Mouse (Mus musculus): ENCODE measurements around the gene Atl2.
A peak's percentile ranks its signal among the peaks of the same experiment; 100 is the strongest.

Atl2 gene

GRCm38 (mm10) chr17:79895911-79896423 lies at the start of gene Atl2:
Gene Atl2 (minus strand): TSS chr17:79896123.
- DNase-seq (ENCODE audit: low read depth, low spot score): peak; percentile 90

GRCm38 (mm10) chr17:79944851-79945250 lies 48.9 kb upstream of the Atl2 start:
- DNase-seq (ENCODE audit: low read depth, low spot score): no peak

DNA sequence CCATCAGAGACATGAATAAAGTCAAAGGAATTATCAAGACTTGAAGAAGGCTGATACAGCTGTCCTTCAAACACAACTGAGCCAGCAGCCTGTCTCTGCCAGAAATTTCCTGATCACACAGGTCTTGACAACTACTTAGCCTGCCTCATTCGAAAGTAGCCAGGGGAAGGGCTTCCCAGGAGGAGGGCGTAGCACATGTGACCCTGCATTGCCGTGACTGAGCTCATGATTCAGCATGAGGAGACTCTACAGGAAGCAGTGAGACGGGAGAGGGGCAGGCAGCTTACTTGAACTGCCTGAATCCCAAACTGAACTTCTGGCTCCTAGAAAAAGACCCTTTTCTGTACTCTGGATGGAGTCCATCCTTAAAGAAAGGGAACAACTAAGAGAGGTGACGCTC lies 46.5 kb upstream of the Atl2 start:
- DNase-seq (ENCODE audit: low read depth, low spot score): no peak

DNA sequence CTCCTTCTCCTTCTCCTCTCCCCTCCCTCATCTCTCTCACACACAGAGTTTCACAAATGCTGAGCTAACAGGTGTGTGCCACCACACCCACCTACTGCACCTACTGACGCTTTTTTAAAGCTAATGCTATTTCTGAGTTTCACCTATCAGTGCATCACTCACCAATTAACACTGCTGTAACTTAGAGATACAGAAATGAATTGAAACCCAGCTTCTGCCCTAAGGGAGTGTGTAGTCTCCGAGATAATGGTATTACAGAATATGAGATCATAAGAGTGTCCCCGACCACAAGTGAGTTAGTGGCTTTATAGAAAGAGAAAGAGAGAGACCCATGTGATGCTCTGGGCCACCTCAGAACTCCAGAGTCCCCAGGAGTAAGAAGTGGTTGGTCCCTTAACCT lies 43.2 kb upstream of the Atl2 start:
- no peak for DNase-seq (ENCODE audit: low read depth, low spot score)

DNA sequence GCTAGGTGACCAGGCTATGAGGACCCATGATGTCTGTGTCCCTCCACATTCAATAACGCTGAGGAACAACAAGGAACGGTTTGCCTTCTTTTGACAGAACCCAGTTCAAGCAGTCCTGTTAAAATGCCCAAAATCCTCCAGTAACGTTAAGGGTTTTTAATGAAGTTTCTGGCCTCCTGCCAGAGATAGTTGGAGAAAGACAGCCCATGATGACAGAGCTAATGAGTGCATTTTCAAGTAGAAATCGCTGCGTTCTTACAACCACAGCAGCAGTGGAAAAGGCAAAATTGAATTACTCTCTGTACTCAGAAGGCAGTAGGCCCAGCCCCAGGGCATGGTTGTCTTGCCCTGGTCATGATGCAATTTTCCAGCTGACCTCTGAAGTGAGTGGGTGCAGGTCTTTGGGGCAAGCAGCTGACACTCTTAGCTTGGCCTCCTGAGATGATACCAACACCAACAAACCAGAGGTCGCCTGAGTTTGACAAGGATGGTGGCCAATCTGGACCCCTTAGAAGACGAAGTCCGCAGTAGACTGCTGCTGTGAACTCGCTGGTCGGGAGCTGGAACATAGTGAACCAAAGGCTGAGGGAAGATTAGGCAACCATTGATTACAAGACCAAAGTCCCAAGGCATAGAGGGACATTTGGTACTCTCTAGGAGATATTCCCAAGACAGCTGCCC lies 42.1 kb upstream of the Atl2 start:
- no peak for DNase-seq (ENCODE audit: low read depth, low spot score)

- DNase-seq (ENCODE audit: low read depth, low spot score): no peak
Observed at GRCm38 (mm10) chr17:79934370-79934769, 38.4 kb upstream of the Atl2 start.

GRCm38 (mm10) chr17:79932676-79933278 lies 36.9 kb upstream of the Atl2 start:
- DNase-seq (ENCODE audit: low read depth, low spot score): no peak

DNA sequence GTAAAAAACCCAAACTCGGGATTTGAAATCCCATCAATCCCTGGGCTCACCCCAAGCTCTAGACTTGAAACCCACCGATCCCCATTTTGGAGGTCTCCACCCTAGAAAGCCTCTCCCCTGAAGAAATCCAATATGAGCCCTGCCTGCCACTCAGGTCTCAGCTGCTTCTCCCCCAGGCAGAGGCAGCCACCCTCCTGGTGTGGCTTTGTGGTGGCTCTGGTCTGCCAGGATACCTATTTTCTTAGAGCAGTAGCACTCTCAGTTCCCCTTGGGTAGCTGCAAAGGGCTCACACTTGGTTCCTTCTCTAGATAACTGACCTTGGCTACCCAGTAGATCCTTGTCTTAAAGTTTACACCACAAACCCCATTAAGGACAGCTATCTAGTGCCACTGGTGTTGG lies 31.2 kb upstream of the Atl2 start:
- no peak for DNase-seq (ENCODE audit: low read depth, low spot score)

GRCm38 (mm10) chr17:79926486-79926885 lies 30.6 kb upstream of the Atl2 start:
- DNase-seq (ENCODE audit: low read depth, low spot score): no peak

DNA sequence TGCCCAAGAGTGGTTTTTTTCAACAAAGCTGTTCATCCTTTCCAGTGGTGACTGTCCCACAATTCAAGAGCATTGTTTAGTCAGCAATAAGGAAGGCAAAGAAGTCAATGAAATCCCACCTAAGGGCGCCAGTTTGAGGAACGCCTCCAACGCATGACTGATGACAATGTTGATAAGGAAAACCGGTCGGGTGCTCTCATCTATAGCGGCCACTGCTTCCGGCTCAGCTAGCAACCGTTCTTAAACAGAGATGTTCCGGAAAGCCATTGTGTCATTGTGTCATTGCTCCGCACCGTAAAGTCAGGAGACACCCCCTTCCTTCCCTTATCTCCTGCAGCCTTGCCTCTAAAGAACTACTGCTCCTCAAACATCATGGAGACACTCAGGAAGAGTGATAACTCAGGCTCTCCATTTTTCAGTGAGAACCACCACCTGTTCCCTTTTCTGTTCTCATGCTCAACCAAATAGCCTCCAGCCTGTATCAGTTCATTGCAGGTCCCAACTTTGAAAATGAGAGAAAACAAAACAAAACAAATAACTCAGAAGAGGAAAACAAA lies 30.0 kb upstream of the Atl2 start:
- DNase-seq (ENCODE audit: low read depth, low spot score): no peak

- no peak for DNase-seq (ENCODE audit: low read depth, low spot score)
Observed at GRCm38 (mm10) chr17:79920355-79920754, 24.4 kb upstream of the Atl2 start.

- no peak for DNase-seq (ENCODE audit: low read depth, low spot score)
Observed at GRCm38 (mm10) chr17:79919566-79920350, 23.8 kb upstream of the Atl2 start.

GRCm38 (mm10) chr17:79918484-79919004 lies 22.6 kb upstream of the Atl2 start:
- no peak for DNase-seq (ENCODE audit: low read depth, low spot score)

DNA sequence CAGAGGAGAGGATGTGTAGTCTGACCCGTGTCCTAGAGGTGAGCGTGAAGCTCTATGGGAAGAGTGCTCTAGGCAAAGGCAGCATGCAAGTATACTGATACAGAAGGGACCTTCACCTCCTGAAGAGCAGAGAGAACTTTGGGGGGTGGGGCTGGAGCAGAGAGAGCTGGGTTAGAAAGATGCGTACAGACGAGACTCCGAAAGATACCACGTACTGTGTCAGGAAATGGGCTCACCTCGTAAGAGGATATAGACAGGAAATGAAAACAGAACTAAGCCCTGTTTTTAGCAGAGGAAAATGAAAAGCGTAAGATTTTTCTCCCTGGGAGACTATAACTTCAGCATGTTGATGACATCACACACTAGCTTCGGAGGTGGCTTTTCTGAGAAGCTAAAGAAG lies 21.1 kb upstream of the Atl2 start:
- DNase-seq (ENCODE audit: low read depth, low spot score): no peak

GRCm38 (mm10) chr17:79912174-79912573 lies 16.3 kb upstream of the Atl2 start:
- no peak for DNase-seq (ENCODE audit: low read depth, low spot score)

DNA sequence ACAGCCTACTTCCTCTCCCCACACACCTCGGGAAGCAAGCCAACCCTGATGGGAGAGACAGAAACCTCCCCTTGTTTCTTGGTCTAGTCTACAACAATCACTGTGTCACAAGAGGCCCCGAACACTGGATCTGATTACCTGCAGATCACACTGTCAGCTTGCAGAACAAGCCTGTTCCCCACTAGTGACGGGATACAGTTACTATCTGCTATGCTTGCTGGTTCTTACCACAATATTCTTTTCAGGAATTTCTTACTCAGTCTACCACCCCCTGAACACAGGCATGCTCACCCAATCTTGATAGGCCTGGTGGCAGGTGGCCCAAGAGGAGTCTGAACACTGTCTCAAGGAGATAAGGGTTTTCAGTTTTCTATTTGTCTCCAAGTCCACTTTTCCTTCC lies 15.8 kb upstream of the Atl2 start:
- no peak for DNase-seq (ENCODE audit: low read depth, low spot score)

DNA sequence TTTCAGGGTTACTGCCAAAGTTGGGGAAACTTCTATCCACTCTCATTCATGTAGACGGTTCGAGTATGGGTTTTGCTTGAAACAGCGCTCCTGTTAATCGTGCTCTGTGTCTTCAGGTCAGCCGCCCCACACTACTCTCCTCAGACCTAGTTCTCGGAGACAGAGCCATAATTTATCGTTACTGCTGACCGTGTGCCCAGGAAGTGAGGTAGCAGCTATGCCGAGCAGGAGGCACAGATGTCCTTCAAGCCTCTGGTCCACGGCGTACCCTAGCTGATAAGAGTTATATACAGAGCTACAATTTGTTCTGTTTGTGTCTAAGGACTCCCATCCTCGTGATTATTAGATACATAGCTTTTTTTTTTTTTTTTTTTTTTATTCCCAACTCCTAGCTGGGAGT lies 13.6 kb upstream of the Atl2 start:
- no peak for DNase-seq (ENCODE audit: low read depth, low spot score)

DNA sequence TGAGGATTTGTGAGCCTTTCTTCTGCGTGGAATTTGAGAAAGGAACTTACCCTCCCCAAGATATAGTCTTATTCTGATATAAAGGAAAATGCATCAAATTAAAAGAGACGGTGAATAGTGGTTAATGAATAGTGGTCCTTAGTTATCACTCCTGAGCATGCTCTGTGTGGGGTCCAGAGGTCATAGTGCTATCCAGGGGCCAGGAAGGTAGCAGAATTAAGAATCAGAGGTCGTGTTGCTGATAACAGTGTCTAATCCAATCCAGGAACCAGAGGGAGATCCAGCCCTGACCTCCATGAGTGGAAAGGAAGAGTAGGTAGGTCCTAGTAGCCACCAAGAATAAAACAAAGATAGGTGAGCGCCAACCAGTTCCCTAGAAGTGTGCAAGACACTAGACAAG lies 11.8 kb upstream of the Atl2 start:
- no peak for DNase-seq (ENCODE audit: low read depth, low spot score)

GRCm38 (mm10) chr17:79906791-79907494 lies 11.0 kb upstream of the Atl2 start:
- DNase-seq (ENCODE audit: low read depth, low spot score): no peak

- no peak for DNase-seq (ENCODE audit: low read depth, low spot score)
Observed at GRCm38 (mm10) chr17:79904593-79904992, 8.7 kb upstream of the Atl2 start.

DNA sequence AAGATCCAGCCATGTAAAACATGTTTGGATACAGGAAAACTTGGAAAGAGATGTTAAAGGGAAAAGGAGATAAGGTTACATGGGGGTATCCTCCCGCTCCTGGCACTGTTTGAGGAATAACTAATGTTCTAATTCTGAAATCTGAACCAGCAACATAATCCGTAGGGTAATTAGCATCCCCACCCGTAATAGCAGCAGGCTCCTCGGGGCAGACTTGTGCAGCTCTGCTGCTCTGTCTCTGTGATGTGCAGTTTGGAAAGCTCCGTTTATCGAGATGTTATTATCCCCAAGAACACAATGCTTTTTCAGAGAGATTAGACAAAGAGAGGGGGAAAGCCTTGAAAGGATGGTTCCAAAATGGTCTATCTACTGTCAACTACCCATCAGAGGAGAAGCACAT lies 5.3 kb upstream of the Atl2 start:
- no peak for DNase-seq (ENCODE audit: low read depth, low spot score)
